Mouse (Mus musculus): ENCODE data around the gene Snap47. TPM values are rescaled to one million over a fixed set of nuclear protein-coding genes. Genes with fewer than 3 reads are reported as not detected.

Gene Snap47
- polyA plus RNA-seq, 1 experiment: 14.4 TPM

DNA sequence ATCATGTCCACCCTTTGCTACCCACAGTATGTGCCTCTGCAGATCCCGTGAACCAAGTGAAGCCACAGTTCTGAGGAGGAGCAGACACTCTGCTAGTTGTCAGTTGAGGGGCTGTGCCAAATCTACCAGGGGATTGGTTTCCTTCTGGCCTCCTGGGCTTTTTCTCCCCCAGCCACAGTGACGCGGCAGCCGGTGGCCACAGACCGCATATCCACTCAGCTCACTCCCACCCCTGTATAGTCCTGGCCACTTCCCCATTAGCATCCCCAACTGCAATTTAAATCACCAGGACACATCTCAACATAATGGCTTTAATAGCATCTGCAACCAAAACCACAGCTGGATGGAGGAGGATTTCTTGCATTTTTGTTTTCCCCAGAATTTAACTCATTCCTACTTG, 32.3 kb downstream of the Snap47 start:
- Histone ChIP-seq H3K27ac (ENCODE audit: control insufficient read depth, insufficient read depth, low read depth, low read length, poor library complexity) (no peak overlapping the region), H3K4me3 (replicated peaks; ENCODE audit: control insufficient read depth, low read depth, low read length) (no peak overlapping the region), H3K4me1 (ENCODE audit: control insufficient read depth, insufficient read depth, low read length) (peaks cover 6% of the 10 kb centered on the region)
- WGBS: 4% methylated on average over 5 of the region's 5 CpGs
- TF ChIP-seq POLR2A (IDR thresholded peaks at IDR 0.05; ENCODE audit: borderline replicate concordance, control insufficient read depth, low read depth, low read length) (0 out of 2 replicates have a peak, but pooled peaks have one; percentile 8), CTCF (IDR thresholded peaks at IDR 0.05; ENCODE audit: control insufficient read depth, insufficient read depth, low read length) (no peak)

DNA sequence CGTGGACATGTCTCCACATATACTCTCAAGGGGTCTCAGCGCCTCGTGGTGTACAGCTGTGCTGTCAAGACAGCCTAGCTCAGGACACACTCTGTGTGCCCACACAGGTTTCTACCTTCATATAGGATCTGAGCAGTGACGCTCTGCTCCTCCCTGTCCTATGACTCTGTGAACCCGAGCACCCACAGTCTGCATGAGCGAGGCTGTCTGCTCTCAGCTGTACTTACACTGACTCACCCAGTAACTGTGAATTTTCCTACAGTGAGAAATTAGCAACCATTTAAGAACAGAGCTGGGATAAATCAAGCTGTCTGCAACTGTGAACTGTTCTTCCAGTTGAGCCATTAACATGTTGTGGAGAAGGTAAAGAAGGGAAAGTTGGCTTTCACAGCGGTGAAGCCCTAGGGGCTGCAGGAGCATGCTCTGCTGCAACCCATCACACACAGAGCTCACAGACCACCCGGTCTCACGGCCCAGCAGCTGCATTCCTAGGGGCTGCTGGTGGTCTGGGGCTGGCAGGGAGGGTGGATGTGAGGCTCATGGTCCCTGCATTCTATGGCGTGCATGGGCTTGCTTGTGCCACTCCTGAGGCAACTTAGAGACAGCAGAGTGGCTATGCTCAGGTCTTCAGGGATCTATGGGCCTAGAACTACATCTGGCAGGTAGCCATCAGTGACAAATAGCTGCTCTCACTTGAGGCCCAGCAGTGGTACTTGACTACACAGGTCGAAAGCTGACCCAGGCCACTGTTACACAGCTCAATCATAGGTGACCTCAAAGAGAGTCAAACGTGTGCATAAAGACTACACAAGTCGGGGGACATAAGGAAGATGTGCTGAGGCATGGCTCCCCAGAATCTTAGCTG, 37.8 kb downstream of the Snap47 start:
- no peak overlapping the region for H3K4me3 ChIP-seq (replicated peaks; ENCODE audit: control insufficient read depth, low read depth, low read length)
- no peaks in the 10 kb centered on the region; the same call in 1 of the 2 replicates for H3K4me1 ChIP-seq (ENCODE audit: control insufficient read depth, insufficient read depth, low read length)
- TF ChIP-seq POLR2A (IDR thresholded peaks at IDR 0.05; ENCODE audit: borderline replicate concordance, control insufficient read depth, low read depth, low read length): no peak
- TF ChIP-seq CTCF (IDR thresholded peaks at IDR 0.05; ENCODE audit: control insufficient read depth, insufficient read depth, low read length): no peak
- no peak overlapping the region for H3K27ac ChIP-seq (ENCODE audit: control insufficient read depth, insufficient read depth, low read depth, low read length, poor library complexity)
- 82% methylated on average over 13 of the region's 13 CpGs for WGBS

DNA sequence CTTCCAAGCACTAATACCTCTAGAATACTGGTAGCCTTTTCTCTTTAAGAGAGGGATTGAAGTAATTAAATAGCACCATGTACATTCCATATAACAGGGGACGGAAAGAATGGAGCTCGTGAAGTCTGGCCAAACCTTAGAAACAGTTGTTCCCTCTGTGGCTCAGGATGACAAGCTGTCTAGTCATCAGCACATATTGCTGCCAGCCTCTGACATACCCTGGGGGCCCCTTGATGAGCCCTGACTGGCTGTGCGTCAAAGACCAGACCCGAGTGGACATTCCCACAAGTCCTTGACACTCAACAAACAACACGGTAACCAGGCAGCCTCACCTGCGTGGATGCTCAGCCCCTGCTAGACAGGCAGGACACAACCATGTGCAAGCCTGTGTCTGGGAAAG, 38.9 kb downstream of the Snap47 start:
- TF ChIP-seq POLR2A (IDR thresholded peaks at IDR 0.05; ENCODE audit: borderline replicate concordance, control insufficient read depth, low read depth, low read length) (no peak), CTCF (IDR thresholded peaks at IDR 0.05; ENCODE audit: control insufficient read depth, insufficient read depth, low read length) (no peak)
- H3K4me3 ChIP-seq (replicated peaks; ENCODE audit: control insufficient read depth, low read depth, low read length): no peak overlapping the region
- H3K27ac ChIP-seq (ENCODE audit: control insufficient read depth, insufficient read depth, low read depth, low read length, poor library complexity): no peak overlapping the region
- 83% methylated on average over 6 of the region's 6 CpGs for WGBS
- H3K4me1 ChIP-seq (ENCODE audit: control insufficient read depth, insufficient read depth, low read length): no peaks in the 10 kb centered on the region

DNA sequence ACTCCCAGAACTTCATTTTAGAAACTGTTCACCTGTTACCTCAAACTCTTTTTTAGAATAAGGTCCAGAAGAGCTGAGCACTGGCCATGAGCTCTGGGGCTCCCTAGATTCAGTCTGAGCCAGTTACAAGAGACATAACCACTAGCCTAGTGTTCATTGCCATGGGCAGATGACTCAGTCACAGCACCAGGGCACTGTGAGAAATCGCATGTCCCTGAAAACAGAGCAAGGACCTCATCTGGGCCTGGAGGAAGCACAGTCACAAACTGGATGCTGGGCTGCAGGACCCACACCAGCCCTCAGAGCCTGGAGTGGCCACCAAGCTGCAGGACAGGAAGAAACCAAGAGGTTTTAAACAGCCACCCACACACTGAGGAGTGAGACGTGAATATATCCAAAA, 40.1 kb downstream of the Snap47 start:
- H3K4me1 ChIP-seq (ENCODE audit: control insufficient read depth, insufficient read depth, low read length): no peaks in the 10 kb centered on the region
- WGBS: 62% methylated on average over 2 of the region's 2 CpGs
- H3K27ac ChIP-seq (ENCODE audit: control insufficient read depth, insufficient read depth, low read depth, low read length, poor library complexity): no peak overlapping the region
- no peak overlapping the region for H3K4me3 ChIP-seq (replicated peaks; ENCODE audit: control insufficient read depth, low read depth, low read length)
- TF ChIP-seq CTCF (IDR thresholded peaks at IDR 0.05; ENCODE audit: control insufficient read depth, insufficient read depth, low read length) (no peak), POLR2A (IDR thresholded peaks at IDR 0.05; ENCODE audit: borderline replicate concordance, control insufficient read depth, low read depth, low read length) (no peak)

DNA sequence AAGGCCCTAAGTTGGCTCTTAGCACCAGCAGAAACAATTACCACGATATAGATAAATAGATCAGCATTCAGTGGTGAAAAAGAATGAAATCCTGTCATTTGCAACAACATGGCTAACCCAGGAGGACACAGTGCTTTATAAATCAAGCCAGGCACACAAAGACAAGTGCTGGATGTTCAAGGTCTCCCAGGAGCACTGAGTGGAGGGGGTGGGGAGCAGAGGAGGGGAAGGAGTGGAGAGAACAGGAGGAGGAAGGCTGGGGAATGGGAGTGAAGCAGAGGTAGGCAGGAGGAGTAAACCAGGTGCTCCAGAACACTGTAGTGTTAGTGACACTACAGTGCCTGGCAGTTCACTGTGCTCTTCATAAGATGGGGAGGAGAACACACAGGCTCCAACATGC, 45.2 kb downstream of the Snap47 start:
- TF ChIP-seq CTCF (IDR thresholded peaks at IDR 0.05; ENCODE audit: control insufficient read depth, insufficient read depth, low read length): no peak
- no peak for TF ChIP-seq POLR2A (IDR thresholded peaks at IDR 0.05; ENCODE audit: borderline replicate concordance, control insufficient read depth, low read depth, low read length)
- Histone ChIP-seq H3K4me3 (replicated peaks; ENCODE audit: control insufficient read depth, low read depth, low read length) (no peak overlapping the region), H3K4me1 (ENCODE audit: control insufficient read depth, insufficient read depth, low read length) (no peaks in the 10 kb centered on the region), H3K27ac (ENCODE audit: control insufficient read depth, insufficient read depth, low read depth, low read length, poor library complexity) (no peak overlapping the region)
- WGBS: 79% methylated on average over 1 of the region's 1 CpGs

DNA sequence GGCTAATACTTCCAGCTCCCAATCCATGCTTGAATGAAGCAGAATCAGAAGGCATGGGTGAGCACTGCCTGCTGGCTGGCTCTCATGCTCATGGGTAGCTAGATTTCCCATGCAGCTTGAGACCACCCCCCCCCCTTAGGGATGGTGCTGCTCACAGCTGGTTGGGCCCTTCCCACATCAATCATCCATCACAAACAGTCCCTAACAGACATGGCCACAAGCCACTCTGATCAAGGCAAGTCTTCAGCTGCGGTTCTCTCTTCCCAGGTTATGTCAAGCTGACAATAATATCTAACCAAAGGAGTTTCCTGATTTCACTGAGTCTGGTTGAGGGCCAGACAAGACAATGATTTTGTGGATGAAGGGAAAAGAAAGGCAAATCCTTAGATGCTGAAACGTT, 50.1 kb downstream of the Snap47 start:
- Histone ChIP-seq H3K27ac (ENCODE audit: control insufficient read depth, insufficient read depth, low read depth, low read length, poor library complexity) (no peak overlapping the region), H3K4me1 (ENCODE audit: control insufficient read depth, insufficient read depth, low read length) (no peaks in the 10 kb centered on the region), H3K4me3 (replicated peaks; ENCODE audit: control insufficient read depth, low read depth, low read length) (no peak overlapping the region)
- 75% methylated on average over 2 of the region's 2 CpGs for WGBS
- TF ChIP-seq POLR2A (IDR thresholded peaks at IDR 0.05; ENCODE audit: borderline replicate concordance, control insufficient read depth, low read depth, low read length) (no peak), CTCF (IDR thresholded peaks at IDR 0.05; ENCODE audit: control insufficient read depth, insufficient read depth, low read length) (no peak)

DNA sequence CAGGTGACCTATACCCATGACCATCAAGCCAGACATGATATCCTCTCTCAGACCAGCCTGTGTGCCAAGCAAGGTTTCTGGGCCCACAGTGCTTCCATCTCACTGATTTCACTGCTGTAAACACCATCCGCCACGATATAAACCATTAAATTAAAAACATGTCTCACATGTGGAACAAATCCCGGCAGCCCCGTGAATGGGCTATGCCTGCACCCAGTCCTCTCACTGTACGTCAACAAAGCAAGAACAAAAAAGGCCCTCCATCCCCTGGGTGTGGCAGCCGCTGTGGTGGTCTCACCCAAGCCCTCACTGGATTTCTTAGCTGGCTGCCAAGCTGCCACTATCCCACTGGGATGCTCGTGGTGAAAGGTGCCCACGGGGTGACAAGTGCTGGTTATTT, 51.2 kb downstream of the Snap47 start:
- Histone ChIP-seq H3K4me1 (ENCODE audit: control insufficient read depth, insufficient read depth, low read length) (no peaks in the 10 kb centered on the region), H3K4me3 (replicated peaks; ENCODE audit: control insufficient read depth, low read depth, low read length) (no peak overlapping the region), H3K27ac (ENCODE audit: control insufficient read depth, insufficient read depth, low read depth, low read length, poor library complexity) (no peak overlapping the region)
- 83% methylated on average over 8 of the region's 8 CpGs for WGBS
- TF ChIP-seq POLR2A (IDR thresholded peaks at IDR 0.05; ENCODE audit: borderline replicate concordance, control insufficient read depth, low read depth, low read length) (no peak), CTCF (IDR thresholded peaks at IDR 0.05; ENCODE audit: control insufficient read depth, insufficient read depth, low read length) (no peak)

DNA sequence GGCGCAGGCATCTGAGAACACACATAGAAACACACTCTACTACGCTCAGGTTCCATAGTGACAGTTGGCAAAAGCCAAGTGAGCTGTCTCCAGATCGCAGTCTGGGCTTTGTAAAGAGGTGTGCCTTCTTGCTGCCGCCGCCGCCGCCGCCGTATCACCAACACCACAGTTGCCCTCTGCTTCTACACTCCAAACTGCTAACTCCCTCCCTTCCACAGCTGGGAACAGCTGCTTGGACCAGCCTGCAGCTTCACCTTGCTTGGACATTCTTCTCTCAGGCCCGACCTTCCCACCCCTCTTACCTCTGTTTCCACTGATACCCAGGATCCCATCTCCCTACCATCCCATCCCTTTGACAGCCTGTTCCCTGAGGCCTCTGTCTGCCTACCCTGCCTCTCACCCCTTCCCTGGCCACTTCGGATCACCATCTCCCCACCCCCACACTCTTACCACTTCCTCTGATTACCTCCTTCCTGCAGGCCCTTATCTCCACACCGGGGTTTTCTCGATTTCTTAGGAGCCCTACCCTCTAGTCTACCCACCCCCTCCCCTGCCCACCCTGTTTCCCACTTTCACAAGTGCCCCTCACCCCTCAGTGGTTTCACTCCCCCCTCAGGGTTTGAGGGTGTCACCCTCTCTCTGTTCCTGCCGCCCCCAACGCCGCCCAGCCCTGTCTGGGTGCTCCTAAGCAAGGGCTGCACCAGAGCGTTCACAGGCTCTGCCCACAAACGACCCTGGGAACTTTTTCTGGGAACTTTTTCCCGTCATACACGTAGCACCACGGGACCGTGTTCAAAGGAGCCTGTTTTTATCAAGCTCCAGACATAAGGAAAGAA, 53.2 kb downstream of the Snap47 start:
- TF ChIP-seq CTCF (IDR thresholded peaks at IDR 0.05; ENCODE audit: control insufficient read depth, insufficient read depth, low read length): no peak
- no peak for TF ChIP-seq POLR2A (IDR thresholded peaks at IDR 0.05; ENCODE audit: borderline replicate concordance, control insufficient read depth, low read depth, low read length)
- WGBS: 18% methylated on average over 22 of the region's 22 CpGs
- Histone ChIP-seq H3K4me1 (ENCODE audit: control insufficient read depth, insufficient read depth, low read length) (no peaks in the 10 kb centered on the region), H3K27ac (ENCODE audit: control insufficient read depth, insufficient read depth, low read depth, low read length, poor library complexity) (no peak overlapping the region), H3K4me3 (replicated peaks; ENCODE audit: control insufficient read depth, low read depth, low read length) (no peak overlapping the region)
